Mouse (Mus musculus): ENCODE data around the gene Elmo1.

The Elmo1 gene

GRCm38 (mm10) chr13:20257562-20258525 is 167.4 kb downstream of the Elmo1 start:
- DNase-seq (ENCODE audit: extremely low spot score, low spot score) = no peak

- DNase-seq (ENCODE audit: extremely low spot score, low spot score) = no peak
Observed at GRCm38 (mm10) chr13:20263173-20263572, 172.8 kb downstream of the Elmo1 start.

GRCm38 (mm10) chr13:20270148-20270547 is 179.8 kb downstream of the Elmo1 start:
- DNase-seq (ENCODE audit: extremely low spot score, low spot score) = no peak

GRCm38 (mm10) chr13:20271799-20272198 is 181.4 kb downstream of the Elmo1 start:
- no peak for DNase-seq (ENCODE audit: extremely low spot score, low spot score)

- DNase-seq (ENCODE audit: extremely low spot score, low spot score) = no peak
Observed at GRCm38 (mm10) chr13:20272562-20272961, 182.2 kb downstream of the Elmo1 start.

GRCm38 (mm10) chr13:20279889-20280288 is 189.5 kb downstream of the Elmo1 start:
- DNase-seq (ENCODE audit: extremely low spot score, low spot score) = no peak

GRCm38 (mm10) chr13:20283891-20284290 is 193.5 kb downstream of the Elmo1 start:
- no peak for DNase-seq (ENCODE audit: extremely low spot score, low spot score)

- no peak for DNase-seq (ENCODE audit: extremely low spot score, low spot score)
Observed at GRCm38 (mm10) chr13:20286680-20287079, 196.3 kb downstream of the Elmo1 start.

- peak; percentile 47 for DNase-seq (ENCODE audit: extremely low spot score, low spot score)
Observed at GRCm38 (mm10) chr13:20288393-20288792, 198.0 kb downstream of the Elmo1 start.

- no peak for DNase-seq (ENCODE audit: extremely low spot score, low spot score)
Observed at GRCm38 (mm10) chr13:20290412-20290811, 200.0 kb downstream of the Elmo1 start.

- DNase-seq (ENCODE audit: extremely low spot score, low spot score) = no peak
Observed at GRCm38 (mm10) chr13:20292348-20292747, 202.0 kb downstream of the Elmo1 start.

- no peak for DNase-seq (ENCODE audit: extremely low spot score, low spot score)
Observed at GRCm38 (mm10) chr13:20295278-20295970, 205.0 kb downstream of the Elmo1 start.

GRCm38 (mm10) chr13:20297841-20298240 is 207.4 kb downstream of the Elmo1 start:
- DNase-seq (ENCODE audit: extremely low spot score, low spot score) = peak; percentile 62

- peak; percentile 24 for DNase-seq (ENCODE audit: extremely low spot score, low spot score)
Observed at GRCm38 (mm10) chr13:20299424-20299823, 209.0 kb downstream of the Elmo1 start.

- no peak for DNase-seq (ENCODE audit: extremely low spot score, low spot score)
Observed at GRCm38 (mm10) chr13:20300052-20300564, 209.7 kb downstream of the Elmo1 start.

- DNase-seq (ENCODE audit: extremely low spot score, low spot score) = no peak
Observed at GRCm38 (mm10) chr13:20300626-20301025, 210.2 kb downstream of the Elmo1 start.

- DNase-seq (ENCODE audit: extremely low spot score, low spot score) = no peak
Observed at GRCm38 (mm10) chr13:20301760-20302159, 211.4 kb downstream of the Elmo1 start.

GRCm38 (mm10) chr13:20305621-20306020 is 215.2 kb downstream of the Elmo1 start:
- no peak for DNase-seq (ENCODE audit: extremely low spot score, low spot score)

GRCm38 (mm10) chr13:20306180-20307177 is 216.1 kb downstream of the Elmo1 start:
- no peak for DNase-seq (ENCODE audit: extremely low spot score, low spot score)

GRCm38 (mm10) chr13:20307381-20307780 is 217.0 kb downstream of the Elmo1 start:
- DNase-seq (ENCODE audit: extremely low spot score, low spot score) = no peak

- DNase-seq (ENCODE audit: extremely low spot score, low spot score) = peak; percentile 76
Observed at GRCm38 (mm10) chr13:20311612-20312011, 221.2 kb downstream of the Elmo1 start.

Measured in neural tube, embryonic 10.5 days (tissue).